8 mouse cellular contexts compared by ENCODE assay signal in genomic region chr14:64546787-64547186, GRCm38 (mm10).
DNase-seq lines count a peak whose midpoint lies in the region; ATAC-seq lines count a peak whose summit lies in the region.

No protein-coding gene starts in this region.

- H3K4me1 ChIP-seq in hindbrain, embryonic 14.5 days (replicated peaks; ENCODE audit: control insufficient read depth, insufficient read depth, low read length) = no peaks in the 10 kb centered on the region
- H3K4me1 ChIP-seq in hindbrain, embryonic 16.5 days (ENCODE audit: control insufficient read depth, insufficient read depth, low read depth, low read length) = no peaks in the 10 kb centered on the region

- no peaks in the 10 kb centered on the region for H3K9me3 ChIP-seq in hindbrain, embryonic 14.5 days (ENCODE audit: control insufficient read depth, low read length)
- no peaks in the 10 kb centered on the region for H3K9me3 ChIP-seq in hindbrain, embryonic 16.5 days (ENCODE audit: control insufficient read depth, low read length)

- 8% methylated on average over 4 of the region's 4 CpGs for whole genome bisulfite sequencing in hindbrain, embryonic 14.5 days
- 12% methylated on average over 4 of the region's 4 CpGs for WGBS in hindbrain, embryonic 16.5 days

- no peak overlapping the region for H3K4me2 ChIP-seq in hindbrain, embryonic 14.5 days (replicated peaks)
- no peak overlapping the region for H3K4me2 ChIP-seq in hindbrain, embryonic 16.5 days (ENCODE audit: low read length)

- ATAC-seq in hindbrain, embryonic 14.5 days (ENCODE audit: low FRiP score) = no peak
- ATAC-seq in hindbrain, embryonic 16.5 days = no peak
- ATAC-seq in hematopoietic stem cell, adult 5-6 weeks (replicated peaks in 1 of 2; ENCODE audit: insufficient read depth in 1 of 2, low FRiP score in 2 of 2, low TSS enrichment in 1 of 2, low read depth in 1 of 2, poor library complexity in 2 of 2, severe bottlenecking in 2 of 2) = peak; percentile 42 to 67; a peak in 2 of 4 replicates

- H3K9ac ChIP-seq in hindbrain, embryonic 14.5 days = no peak overlapping the region
- H3K9ac ChIP-seq in hindbrain, embryonic 16.5 days (ENCODE audit: low read depth, low read length) = no peak overlapping the region

- no peak overlapping the region for H3K27ac ChIP-seq in hindbrain, embryonic 14.5 days
- H3K27ac ChIP-seq in hindbrain, embryonic 16.5 days (ENCODE audit: low read depth, low read length) = no peak overlapping the region

- DNase-seq in hindbrain, embryonic 14.5 days (ENCODE audit: low spot score) = peak; percentile 51
- DNase-seq in adrenal gland, adult 2 months = peak; percentile 77
- DNase-seq in lung, postnatal 14 days = peak; percentile 64
- DNase-seq in layer of hippocampus, postnatal 36 days = no peak
- DNase-seq in left cerebral cortex, adult 8-10 months (ENCODE audit: low spot score in 2 of 2) = no peak
- no peak for DNase-seq in layer of hippocampus, adult 18-20 months (ENCODE audit: low spot score in 2 of 2)

- H3K36me3 ChIP-seq in hindbrain, embryonic 14.5 days (replicated peaks; ENCODE audit: control insufficient read depth, insufficient read depth) = no peaks in the 10 kb centered on the region
- no peaks in the 10 kb centered on the region for H3K36me3 ChIP-seq in hindbrain, embryonic 16.5 days (ENCODE audit: control insufficient read depth, insufficient read depth, low read length)

- H3K4me3 ChIP-seq in hindbrain, embryonic 14.5 days (replicated peaks; ENCODE audit: low read length) = no peak overlapping the region
- H3K4me3 ChIP-seq in hindbrain, embryonic 16.5 days (ENCODE audit: low read length) = no peak overlapping the region

- no peaks in the 10 kb centered on the region for H3K27me3 ChIP-seq in hindbrain, embryonic 14.5 days (ENCODE audit: control insufficient read depth, insufficient read depth, low read length)
- H3K27me3 ChIP-seq in hindbrain, embryonic 16.5 days (replicated peaks; ENCODE audit: control insufficient read depth, insufficient read depth, low read length) = no peaks in the 10 kb centered on the region

Comparison
In these comparisons a context has a peak if more than half of its experiments do, and no peak if none do; other contexts are left out.
1. ATAC-seq: peak in hematopoietic stem cell, adult 5-6 weeks (2 of 2); none in hindbrain, embryonic 14.5 days (single experiment) and hindbrain, embryonic 16.5 days (single experiment).
2. DNase-seq: peak in hindbrain, embryonic 14.5 days (single experiment), adrenal gland, adult 2 months (single experiment) and lung, postnatal 14 days (single experiment); none in layer of hippocampus, postnatal 36 days (0 of 2), left cerebral cortex, adult 8-10 months (0 of 2) and layer of hippocampus, adult 18-20 months (0 of 2).